Mouse (Mus musculus) ES-E14 (cell line): Measurements from ENCODE around the gene Olfr640. TPM values are rescaled to one million over a fixed set of nuclear protein-coding genes. Genes with fewer than 3 reads are reported as not detected.

Experiments
- DNase-seq: peaks from one replicate; pipeline ENCODE4 v3.0.0-alpha.2; 2013; ENCODE audit warnings: low read depth, low spot score
- H3K27ac ChIP-seq: 2 replicates; pipeline ENCODE4 v1.5.1; 2012; ENCODE audit warnings: low read depth, mild to moderate bottlenecking, low read length, moderate library complexity, mixed read lengths; ENCODE audit not compliant: poor library complexity, insufficient read depth, severe bottlenecking
- H3K36me3 ChIP-seq: 2 replicates; pipeline ENCODE4 v1.6.1; 2012; ENCODE audit warnings: mild to moderate bottlenecking, low read length, moderate library complexity, mixed read lengths; ENCODE audit not compliant: control insufficient read depth, poor library complexity, insufficient read depth, severe bottlenecking
- H3K4me1 ChIP-seq, 2 experiments: fragments of 150-350 bp in 1 of 2; sonication (generic) in 1 of 2; 2 replicates each; pipeline ENCODE4 v1.6.1; 2012; ENCODE audit warnings: low read length in 2 of 2, mild to moderate bottlenecking in 1 of 2, mixed read lengths in 1 of 2; ENCODE audit not compliant: control insufficient read depth in 2 of 2, insufficient read depth in 2 of 2, poor library complexity in 1 of 2
- H3K4me3 ChIP-seq, 2 experiments: fragments of 150-350 bp in 1 of 2; sonication (generic) in 1 of 2; 2 replicates each; pipeline ENCODE4 v1.5.1; 2012; ENCODE audit warnings: low read length in 2 of 2, low read depth in 1 of 2, mild to moderate bottlenecking in 1 of 2, mixed read lengths in 1 of 2; ENCODE audit not compliant: insufficient read depth in 1 of 2, poor library complexity in 1 of 2, severe bottlenecking in 1 of 2
- H3K9ac ChIP-seq: 2 replicates; pipeline ENCODE4 v1.6.1; 2012; ENCODE audit warnings: low read depth, mild to moderate bottlenecking, low read length, mixed read lengths; ENCODE audit not compliant: poor library complexity, insufficient read depth, severe bottlenecking
- H3K9me3 ChIP-seq: fragments of 150-350 bp; sonication (generic); 2 replicates; pipeline ENCODE4 v1.6.1; 2012; ENCODE audit warnings: low read depth, mild to moderate bottlenecking, low read length; ENCODE audit not compliant: control insufficient read depth, insufficient read depth
- CHD2 ChIP-seq: IDR thresholded peaks from 2 replicates; pipeline ENCODE4 v1.6.1; 2014; ENCODE audit warnings: mild to moderate bottlenecking, low read depth, low read length, inconsistent platforms
- HCFC1 ChIP-seq: IDR thresholded peaks from 2 replicates; pipeline ENCODE4 v1.6.1; 2012; ENCODE audit warnings: low read length, inconsistent platforms, borderline replicate concordance; ENCODE audit not compliant: insufficient read depth
- MAFK ChIP-seq: IDR thresholded peaks from 2 replicates; pipeline ENCODE4 v1.6.1; 2014; ENCODE audit warnings: mild to moderate bottlenecking, low read depth, low read length, inconsistent platforms; ENCODE audit not compliant: insufficient read depth
- ZC3H11A ChIP-seq: IDR thresholded peaks from 2 replicates; pipeline ENCODE4 v1.6.1; 2012; ENCODE audit warnings: low read depth, mild to moderate bottlenecking, inconsistent platforms, low read length, borderline replicate concordance
- ZNF384 ChIP-seq: IDR thresholded peaks from 2 replicates; pipeline ENCODE4 v1.6.1; 2012; ENCODE audit warnings: low read depth, low read length, inconsistent platforms
- in situ Hi-C, 2 experiments: fragments of 600-800 bp; cut with MboI; formaldehyde crosslinking; loops; one replicate each; pipeline ENCODE4 v1.15.1; 2025; ENCODE audit warnings: low sequenced_read_pairs in 2 of 2, inconsistent platforms in 1 of 2; ENCODE audit not compliant: unreplicated experiment in 2 of 2
- total RNA-seq: library from RNA; depleted of rRNA; stranded (reverse); fragments of 300-350 nt; gene quantifications from 2 replicates; pipeline ENCODE4 v1.2.3, GENCODE M21; 2012

The Olfr640 gene
- total RNA-seq, 1 experiment: not detected

GRCm38 (mm10) chr7:104050745-104051144, 25.4 kb upstream of the Olfr640 start:
- Histone ChIP-seq H3K4me3 (no peak overlapping the region), H3K4me1 (no peaks in the 10 kb centered on the region), H3K36me3 (no peaks in the 10 kb centered on the region), H3K9me3 (no peaks in the 10 kb centered on the region), H3K9ac (no peak overlapping the region), H3K27ac (no peak overlapping the region)
- DNase-seq: no peak
- in situ Hi-C loops: no loop called here
- TF ChIP-seq HCFC1 (no peak), ZC3H11A (no peak), MAFK (no peak), CHD2 (no peak), ZNF384 (no peak)

DNA sequence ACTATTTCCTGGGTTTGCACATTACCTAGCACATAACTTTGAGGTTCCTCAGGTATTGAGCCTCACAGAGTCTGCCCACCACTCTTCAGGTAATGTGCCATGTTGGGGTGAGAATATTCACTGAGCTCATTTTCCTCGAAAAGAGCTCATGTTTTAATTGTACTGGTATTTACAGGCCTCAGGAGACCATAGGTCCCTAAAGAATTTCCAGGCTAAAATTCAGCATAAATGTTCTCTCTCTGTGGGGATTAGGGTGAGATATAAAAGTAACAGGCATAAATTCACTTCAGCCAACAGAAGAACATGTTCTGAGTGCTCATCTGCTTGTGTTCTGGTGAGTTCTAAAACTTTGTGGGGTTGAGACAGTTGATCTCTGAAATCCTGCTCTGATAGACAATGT, 9.8 kb upstream of the Olfr640 start, which contains the start of gene Olfr641:
Olfr641 (plus strand) TSS at position 301 of the 400 bp plus-strand sequence.
- Histone ChIP-seq H3K36me3 (no peaks in the 10 kb centered on the region), H3K4me1 (no peaks in the 10 kb centered on the region), H3K9ac (no peak within 1 kb of the TSS), H3K4me3 (peak within 1 kb of the TSS in 1 of 2 experiments; percentile 32; a peak in 1 of 4 replicates), H3K27ac (no peak within 1 kb of the TSS), H3K9me3 (no peaks in the 10 kb centered on the region)
- TF ChIP-seq CHD2: no peak
- no peak for TF ChIP-seq MAFK
- no peak for TF ChIP-seq ZNF384
- TF ChIP-seq HCFC1: no peak
- TF ChIP-seq ZC3H11A: no peak
- in situ Hi-C loops: no loop called here
- no peak for DNase-seq

DNA sequence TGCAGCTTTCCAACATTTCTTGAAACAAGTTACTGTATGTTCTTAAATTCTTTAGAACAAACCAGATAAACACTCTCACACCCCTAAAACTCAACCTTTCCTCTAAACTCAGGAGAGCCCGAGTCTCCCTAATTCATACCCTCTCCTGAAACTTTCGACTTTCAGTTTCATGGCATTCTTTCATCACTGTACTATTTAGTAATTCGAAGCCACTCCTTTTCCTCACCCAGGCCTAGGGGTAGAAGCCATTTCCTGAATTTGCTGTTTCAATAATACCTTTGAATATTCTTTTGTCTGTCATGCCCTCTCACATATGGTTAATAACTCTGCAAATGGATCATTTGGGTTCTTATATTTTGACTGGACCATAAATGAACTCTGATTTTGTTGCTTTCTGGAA, 1.6 kb upstream of the Olfr640 start:
- TF ChIP-seq ZC3H11A (no peak), HCFC1 (no peak), ZNF384 (no peak), MAFK (no peak), CHD2 (no peak)
- no peak overlapping the region for H3K27ac ChIP-seq
- no peak overlapping the region for H3K4me3 ChIP-seq
- H3K4me1 ChIP-seq: no peaks in the 10 kb centered on the region
- no peak for DNase-seq
- no peaks in the 10 kb centered on the region for H3K36me3 ChIP-seq
- no peak overlapping the region for H3K9ac ChIP-seq
- in situ Hi-C loops: no loop called here
- H3K9me3 ChIP-seq: no peaks in the 10 kb centered on the region

DNA sequence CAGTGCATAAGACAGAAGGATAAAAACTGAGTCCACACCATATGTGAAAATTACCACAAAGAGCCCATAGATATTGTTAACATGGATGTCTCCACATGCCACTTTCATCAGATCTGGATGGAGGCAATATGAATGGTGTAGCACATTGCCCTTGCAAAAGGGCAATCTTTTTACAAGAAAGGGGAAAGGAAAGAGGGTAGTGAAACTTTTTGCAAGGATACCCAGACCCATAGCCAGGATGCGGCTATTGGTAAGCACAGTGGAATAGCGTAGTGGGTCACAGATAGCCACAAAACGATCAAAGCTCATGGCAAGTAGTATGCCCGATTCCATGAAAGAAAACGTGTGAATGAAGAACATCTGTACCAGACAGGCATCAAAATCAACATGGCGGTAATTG, 3.7 kb downstream of the Olfr640 start:
- no peak for TF ChIP-seq MAFK
- no peak for TF ChIP-seq HCFC1
- TF ChIP-seq CHD2: no peak
- TF ChIP-seq ZNF384: no peak
- TF ChIP-seq ZC3H11A: no peak
- in situ Hi-C loops: no loop called here
- no peak for DNase-seq
- Histone ChIP-seq H3K4me3 (no peak overlapping the region), H3K36me3 (no peaks in the 10 kb centered on the region), H3K27ac (no peak overlapping the region), H3K9me3 (no peaks in the 10 kb centered on the region), H3K9ac (no peak overlapping the region), H3K4me1 (no peaks in the 10 kb centered on the region)

DNA sequence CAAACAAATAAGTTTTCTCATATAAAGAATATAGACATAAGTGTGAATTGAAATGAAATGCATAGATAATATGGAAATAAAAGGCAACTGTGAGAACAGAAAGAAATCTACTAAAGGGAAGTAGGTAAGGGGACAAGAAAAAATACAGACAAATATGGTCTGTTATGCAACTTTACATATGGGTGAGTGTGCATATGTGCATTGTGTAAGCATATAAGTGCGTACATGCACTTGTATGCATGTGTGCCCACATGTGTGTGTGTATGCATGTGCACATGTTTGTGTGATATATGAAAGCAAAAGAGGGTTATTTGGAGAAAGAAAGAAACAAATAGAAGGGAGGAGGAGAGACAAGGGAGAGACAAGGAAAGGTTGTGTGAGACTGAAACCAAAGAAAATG, 6.4 kb downstream of the Olfr640 start:
- Histone ChIP-seq H3K9ac (no peak overlapping the region), H3K27ac (no peak overlapping the region), H3K36me3 (no peaks in the 10 kb centered on the region), H3K4me1 (no peaks in the 10 kb centered on the region), H3K9me3 (no peaks in the 10 kb centered on the region), H3K4me3 (no peak overlapping the region)
- no peak for DNase-seq
- TF ChIP-seq HCFC1 (no peak), CHD2 (no peak), ZNF384 (no peak), ZC3H11A (no peak), MAFK (no peak)
- in situ Hi-C loops: no loop called here
